Mouse (Mus musculus): ENCODE results near the gene Rnf144a. TPM values are rescaled to one million over a fixed set of nuclear protein-coding genes. Genes with fewer than 3 reads are reported as not detected.
A peak's percentile ranks its signal among the peaks of the same experiment; 100 is the strongest.

The Rnf144a gene
- polyA plus RNA-seq, 1 experiment from 2014 or later: 19.2 TPM

Small RNA genes within 50 kb of the gene (microRNA-seq; reads per million reads assigned to microRNA genes)
- 1.9 reads per million, percentile 6 among the genes with 10 or more reads in this experiment for gene Mir6538

Other genes starting within 250 kb of the Rnf144a start
- 0.42 and 0.58 TPM in 2 replicates for gene Rsad2, start 41.2 kb upstream of the Rnf144a start, polyA plus RNA-seq (2014; fragmentation: Nextera tagmentation; extraction: Ambion mirVana)
- 24.2 and 27.4 TPM in 2 replicates for gene Cmpk2, start 54.0 kb upstream of the Rnf144a start, polyA plus RNA-seq (2014; fragmentation: Nextera tagmentation; extraction: Ambion mirVana)